Mouse (Mus musculus): ENCODE results near the gene Mbtps2. TPM values are rescaled to one million over a fixed set of nuclear protein-coding genes. Genes with fewer than 3 reads are reported as not detected.

Mbtps2 gene
- polyA plus RNA-seq, 1 experiment: 7.6 TPM

- H3K4me2 ChIP-seq (ENCODE audit: low read depth): no peak overlapping the region
- no peak for TF ChIP-seq SRF (IDR thresholded peaks at IDR 0.05; ENCODE audit: control insufficient read depth, insufficient read length, low read depth)
- no peak for TF ChIP-seq POLR2AphosphoS2 (IDR thresholded peaks at IDR 0.05; ENCODE audit: insufficient read length, low read depth)
- no peak for TF ChIP-seq MYOG (IDR thresholded peaks at IDR 0.05; ENCODE audit: control insufficient read depth in 1 of 3, insufficient read depth in 1 of 3, insufficient read length in 2 of 3, low read depth in 2 of 3)
- no peak for TF ChIP-seq POLR2A (IDR thresholded peaks at IDR 0.05; ENCODE audit: insufficient read length, low read depth)
- TF ChIP-seq TCF12 (IDR thresholded peaks at IDR 0.05; ENCODE audit: insufficient read depth, poor library complexity, severe bottlenecking): no peak
- TF ChIP-seq E2F4 (IDR thresholded peaks at IDR 0.05; ENCODE audit: insufficient read depth): no peak
- no peak for TF ChIP-seq CEBPB (IDR thresholded peaks at IDR 0.05; ENCODE audit: insufficient read depth, poor library complexity, severe bottlenecking)
- no peak for TF ChIP-seq TCF3 (IDR thresholded peaks at IDR 0.05; ENCODE audit: insufficient read length, low read depth)
- no peak for TF ChIP-seq USF1 (IDR thresholded peaks at IDR 0.05; ENCODE audit: low read depth)
- no peak overlapping the region for H3K4me3 ChIP-seq
- H3ac ChIP-seq (ENCODE audit: control insufficient read depth, insufficient read length): no peak overlapping the region
- no peaks in the 10 kb centered on the region for H3K79me2 ChIP-seq (ENCODE audit: control insufficient read depth, insufficient read depth)
- no peaks in the 10 kb centered on the region for H3K36me3 ChIP-seq (ENCODE audit: control insufficient read depth, insufficient read depth)
- H3K27me3 ChIP-seq (ENCODE audit: control insufficient read depth, insufficient read depth, insufficient read length): no peaks in the 10 kb centered on the region
These were observed 44.3 kb upstream of the Mbtps2 start for GRCm38 (mm10) chrX:157642856-157643255.

- TF ChIP-seq TCF3 (IDR thresholded peaks at IDR 0.05; ENCODE audit: insufficient read length, low read depth): no peak
- TF ChIP-seq TCF12 (IDR thresholded peaks at IDR 0.05; ENCODE audit: insufficient read depth, poor library complexity, severe bottlenecking): no peak
- TF ChIP-seq MYOG (IDR thresholded peaks at IDR 0.05; ENCODE audit: control insufficient read depth in 1 of 3, insufficient read depth in 1 of 3, insufficient read length in 2 of 3, low read depth in 2 of 3): no peak
- no peak for TF ChIP-seq REST (IDR thresholded peaks at IDR 0.05; ENCODE audit: insufficient read depth, insufficient read length)
- TF ChIP-seq USF1 (IDR thresholded peaks at IDR 0.05; ENCODE audit: low read depth): no peak
- TF ChIP-seq CEBPB (IDR thresholded peaks at IDR 0.05; ENCODE audit: insufficient read depth, poor library complexity, severe bottlenecking): no peak
- no peak for TF ChIP-seq MYOD1 (IDR thresholded peaks at IDR 0.05; ENCODE audit: control insufficient read depth in 1 of 3, insufficient read length in 2 of 3, low read depth in 2 of 3)
- no peak for TF ChIP-seq POLR2A (IDR thresholded peaks at IDR 0.05; ENCODE audit: insufficient read length, low read depth)
- TF ChIP-seq E2F4 (IDR thresholded peaks at IDR 0.05; ENCODE audit: insufficient read depth): no peak
- TF ChIP-seq MAX (IDR thresholded peaks at IDR 0.05; ENCODE audit: low read depth): no peak
- TF ChIP-seq POLR2AphosphoS2 (IDR thresholded peaks at IDR 0.05; ENCODE audit: insufficient read length, low read depth): no peak
- no peak overlapping the region for H3ac ChIP-seq (ENCODE audit: control insufficient read depth, insufficient read length)
- H3K27me3 ChIP-seq (ENCODE audit: control insufficient read depth, insufficient read depth, insufficient read length): no peaks in the 10 kb centered on the region
These were observed 38.7 kb upstream of the Mbtps2 start for GRCm38 (mm10) chrX:157637253-157637652.

GRCm38 (mm10) chrX:157633676-157634414 is 35.3 kb upstream of the Mbtps2 start:
- H3K79me2 ChIP-seq (ENCODE audit: control insufficient read depth, insufficient read depth): no peaks in the 10 kb centered on the region
- no peak overlapping the region for H3K4me2 ChIP-seq (ENCODE audit: low read depth)
- H3K36me3 ChIP-seq (ENCODE audit: control insufficient read depth, insufficient read depth): no peaks in the 10 kb centered on the region
- no peak overlapping the region for H3ac ChIP-seq (ENCODE audit: control insufficient read depth, insufficient read length)
- no peak overlapping the region for H3K4me3 ChIP-seq
- no peak for TF ChIP-seq MAX (IDR thresholded peaks at IDR 0.05; ENCODE audit: low read depth)
- no peak for TF ChIP-seq CEBPB (IDR thresholded peaks at IDR 0.05; ENCODE audit: insufficient read depth, poor library complexity, severe bottlenecking)
- TF ChIP-seq REST (IDR thresholded peaks at IDR 0.05; ENCODE audit: insufficient read depth, insufficient read length): no peak
- no peak for TF ChIP-seq SRF (IDR thresholded peaks at IDR 0.05; ENCODE audit: control insufficient read depth, insufficient read length, low read depth)
- TF ChIP-seq MYOD1 (IDR thresholded peaks at IDR 0.05; ENCODE audit: control insufficient read depth in 1 of 3, insufficient read length in 2 of 3, low read depth in 2 of 3): no peak
- no peak for TF ChIP-seq POLR2A (IDR thresholded peaks at IDR 0.05; ENCODE audit: insufficient read length, low read depth)
- TF ChIP-seq E2F4 (IDR thresholded peaks at IDR 0.05; ENCODE audit: insufficient read depth): no peak
- TF ChIP-seq POLR2AphosphoS2 (IDR thresholded peaks at IDR 0.05; ENCODE audit: insufficient read length, low read depth): no peak
- TF ChIP-seq MYOG (IDR thresholded peaks at IDR 0.05; ENCODE audit: control insufficient read depth in 1 of 3, insufficient read depth in 1 of 3, insufficient read length in 2 of 3, low read depth in 2 of 3): no peak
- TF ChIP-seq USF1 (IDR thresholded peaks at IDR 0.05; ENCODE audit: low read depth): no peak
- H3K27me3 ChIP-seq (ENCODE audit: control insufficient read depth, insufficient read depth, insufficient read length): no peaks in the 10 kb centered on the region

More at GRCm38 (mm10) chrX:157637253-157637652, 38.7 kb upstream of the Mbtps2 start:
- no peaks in the 10 kb centered on the region for H3K79me2 ChIP-seq (ENCODE audit: control insufficient read depth, insufficient read depth)
- no peaks in the 10 kb centered on the region for H3K36me3 ChIP-seq (ENCODE audit: control insufficient read depth, insufficient read depth)
- no peak overlapping the region for H3K4me3 ChIP-seq
- H3K4me2 ChIP-seq (ENCODE audit: low read depth): no peak overlapping the region

DNA sequence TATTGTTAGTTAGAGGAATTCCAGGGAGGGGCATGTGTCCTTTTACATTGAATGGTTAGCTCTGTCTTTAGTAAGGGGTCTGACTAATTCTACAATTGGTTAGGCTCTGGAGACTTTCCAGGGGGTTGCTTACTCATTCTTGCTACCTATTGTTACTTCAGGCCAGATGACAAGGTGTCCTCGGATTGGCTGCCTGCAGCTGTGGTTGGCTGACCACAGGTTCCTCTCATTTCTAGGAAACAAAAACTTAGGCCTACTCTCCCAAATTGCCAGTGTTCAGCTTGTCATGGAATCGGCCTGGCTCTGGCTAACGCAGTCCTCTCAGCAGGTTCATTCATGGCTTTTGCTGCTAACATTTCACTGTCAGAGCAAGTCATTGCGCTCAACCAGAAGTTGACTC is 31.8 kb upstream of the Mbtps2 start:
- H3K4me2 ChIP-seq (ENCODE audit: low read depth): no peak overlapping the region
- no peaks in the 10 kb centered on the region for H3K36me3 ChIP-seq (ENCODE audit: control insufficient read depth, insufficient read depth)
- no peak overlapping the region for H3ac ChIP-seq (ENCODE audit: control insufficient read depth, insufficient read length)
- no peaks in the 10 kb centered on the region for H3K27me3 ChIP-seq (ENCODE audit: control insufficient read depth, insufficient read depth, insufficient read length)
- no peak overlapping the region for H3K4me3 ChIP-seq
- no peaks in the 10 kb centered on the region for H3K79me2 ChIP-seq (ENCODE audit: control insufficient read depth, insufficient read depth)
- TF ChIP-seq E2F4 (IDR thresholded peaks at IDR 0.05; ENCODE audit: insufficient read depth) (no peak), CEBPB (IDR thresholded peaks at IDR 0.05; ENCODE audit: insufficient read depth, poor library complexity, severe bottlenecking) (no peak), TCF3 (IDR thresholded peaks at IDR 0.05; ENCODE audit: insufficient read length, low read depth) (no peak), TCF12 (IDR thresholded peaks at IDR 0.05; ENCODE audit: insufficient read depth, poor library complexity, severe bottlenecking) (no peak), POLR2A (IDR thresholded peaks at IDR 0.05; ENCODE audit: insufficient read length, low read depth) (no peak), USF1 (IDR thresholded peaks at IDR 0.05; ENCODE audit: low read depth) (no peak), MAX (IDR thresholded peaks at IDR 0.05; ENCODE audit: low read depth) (no peak), POLR2AphosphoS2 (IDR thresholded peaks at IDR 0.05; ENCODE audit: insufficient read length, low read depth) (no peak), MYOG (IDR thresholded peaks at IDR 0.05; ENCODE audit: control insufficient read depth in 1 of 3, insufficient read depth in 1 of 3, insufficient read length in 2 of 3, low read depth in 2 of 3) (no peak), REST (IDR thresholded peaks at IDR 0.05; ENCODE audit: insufficient read depth, insufficient read length) (no peak), SRF (IDR thresholded peaks at IDR 0.05; ENCODE audit: control insufficient read depth, insufficient read length, low read depth) (no peak), MYOD1 (IDR thresholded peaks at IDR 0.05; ENCODE audit: control insufficient read depth in 1 of 3, insufficient read length in 2 of 3, low read depth in 2 of 3) (no peak)
